Mouse (Mus musculus): ENCODE results near the gene Parvb. TPM values are rescaled to one million over a fixed set of nuclear protein-coding genes. Genes with fewer than 3 reads are reported as not detected.
A peak's percentile ranks its signal among the peaks of the same experiment; 100 is the strongest.

Gene Parvb
- total and polyA plus RNA-seq, 3 experiments = 0.04 to 2.3 TPM; not detected in 1

- Histone ChIP-seq H3K36me3 (replicated peaks in 1 of 2; ENCODE audit: control insufficient read depth in 1 of 2, insufficient read depth in 1 of 2, low read length in 1 of 2) (no peaks in the 10 kb centered on the region), H3K9ac (ENCODE audit: insufficient read depth, low read depth) (peak overlapping the region; percentile 29; the same call in 1 of the 2 replicates), H3K4me2 (ENCODE audit: insufficient read depth, low read depth, poor library complexity, severe bottlenecking) (peak overlapping the region; percentile 85), H3K27ac (ENCODE audit: insufficient read depth, low read depth) (peak overlapping the region; percentile 72), H3K27me3 (replicated peaks) (no peaks in the 10 kb centered on the region), H3K79me2 (replicated peaks; ENCODE audit: control insufficient read depth, extremely low read depth, insufficient read depth, poor library complexity, severe bottlenecking) (no peaks in the 10 kb centered on the region), H3K4me3 (replicated peaks in 1 of 3; ENCODE audit: low read depth in 2 of 3, low read length in 2 of 3, poor library complexity in 1 of 3) (peak overlapping the region in 2 of 3 experiments; percentile 7 to 37), H3K4me1 (ENCODE audit: control insufficient read depth in 1 of 2, insufficient read depth in 2 of 2) (peaks cover 27 to 37% of the 10 kb centered on the region in 2 experiments), H3K9me3 (replicated peaks; ENCODE audit: low read length) (peaks cover 3% of the 10 kb centered on the region)
- peak; percentile 70 for DNase-seq (ENCODE audit: extremely low read depth)
- TF ChIP-seq ZMIZ1 (IDR thresholded peaks at IDR 0.05; ENCODE audit: low read depth, low read length) (peak; percentile 28; the same call in 1 of the 2 replicates), CHD2 (IDR thresholded peaks at IDR 0.05; ENCODE audit: low read length) (peak; percentile 81), MEF2A (IDR thresholded peaks at IDR 0.05; ENCODE audit: borderline replicate concordance, low read depth, low read length) (peak; percentile 9; the same call in 1 of the 2 replicates), TCF12 (IDR thresholded peaks at IDR 0.05; ENCODE audit: low read depth, low read length) (peak; percentile 51), SIN3A (IDR thresholded peaks at IDR 0.05; ENCODE audit: low read length) (no peak; the same call in 1 of the 2 replicates), TBP (conservative IDR thresholded peaks at IDR 0.05; ENCODE audit: low read depth, low read length) (no peak), ZKSCAN1 (IDR thresholded peaks at IDR 0.05; ENCODE audit: borderline replicate concordance, low read depth, low read length) (no peak), IRF4 (IDR thresholded peaks at IDR 0.05; ENCODE audit: low read depth, low read length) (peak; percentile 56; the same call in 1 of the 2 replicates), POLR2A (IDR thresholded peaks at IDR 0.05; ENCODE audit: low read depth, low read length) (no peak), JUN (IDR thresholded peaks at IDR 0.05; ENCODE audit: insufficient read depth, low read depth, low read length) (no peak)
- dilution Hi-C loops (cut with MboI; ENCODE audit: extremely low pct_ligation_motif_present, extremely low pct_unique_long_range_greater_than_20kb, low sequenced_read_pairs) = no loop called here
- in situ Hi-C loops (cut with MboI; ENCODE audit: low pct_ligation_motif_present, low pct_unique_long_range_greater_than_20kb, low sequenced_read_pairs) = no loop called here
Measured at GRCm38 (mm10) chr15:84312878-84313565, 81.2 kb downstream of the Parvb start.

GRCm38 (mm10) chr15:84313566-84313878, 81.7 kb downstream of the Parvb start:
- Histone ChIP-seq H3K27me3 (replicated peaks) (no peaks in the 10 kb centered on the region), H3K79me2 (replicated peaks; ENCODE audit: control insufficient read depth, extremely low read depth, insufficient read depth, poor library complexity, severe bottlenecking) (no peaks in the 10 kb centered on the region), H3K4me3 (replicated peaks in 1 of 3; ENCODE audit: low read depth in 2 of 3, low read length in 2 of 3, poor library complexity in 1 of 3) (peak overlapping the region in 1 of 3 experiments; percentile 37), H3K9me3 (replicated peaks; ENCODE audit: low read length) (peaks cover 3% of the 10 kb centered on the region), H3K36me3 (replicated peaks in 1 of 2; ENCODE audit: control insufficient read depth in 1 of 2, insufficient read depth in 1 of 2, low read length in 1 of 2) (no peaks in the 10 kb centered on the region), H3K9ac (ENCODE audit: insufficient read depth, low read depth) (peak overlapping the region; percentile 29; the same call in 1 of the 2 replicates), H3K4me2 (ENCODE audit: insufficient read depth, low read depth, poor library complexity, severe bottlenecking) (peak overlapping the region; percentile 85), H3K27ac (ENCODE audit: insufficient read depth, low read depth) (peak overlapping the region; percentile 72), H3K4me1 (ENCODE audit: control insufficient read depth in 1 of 2, insufficient read depth in 2 of 2) (peaks cover 27 to 37% of the 10 kb centered on the region in 2 experiments)
- dilution Hi-C loops (cut with MboI; ENCODE audit: extremely low pct_ligation_motif_present, extremely low pct_unique_long_range_greater_than_20kb, low sequenced_read_pairs) (no loop called here), in situ Hi-C loops (cut with MboI; ENCODE audit: low pct_ligation_motif_present, low pct_unique_long_range_greater_than_20kb, low sequenced_read_pairs) (no loop called here)
- peak; percentile 86 for DNase-seq (ENCODE audit: extremely low read depth)
- TF ChIP-seq MEF2A (IDR thresholded peaks at IDR 0.05; ENCODE audit: borderline replicate concordance, low read depth, low read length) (no peak), JUN (IDR thresholded peaks at IDR 0.05; ENCODE audit: insufficient read depth, low read depth, low read length) (no peak), CHD1 (IDR thresholded peaks at IDR 0.05; ENCODE audit: low read depth, low read length) (no peak), ZC3H11A (IDR thresholded peaks at IDR 0.05; ENCODE audit: low read depth, low read length) (no peak), E2F4 (IDR thresholded peaks at IDR 0.05; ENCODE audit: insufficient replicate concordance, low read depth, low read length) (no peak), HCFC1 (IDR thresholded peaks at IDR 0.05; ENCODE audit: low read depth, low read length) (no peak), USF2 (conservative IDR thresholded peaks at IDR 0.05; ENCODE audit: low read depth, low read length) (no peak), MAFK (IDR thresholded peaks at IDR 0.05; ENCODE audit: insufficient replicate concordance, low read length) (no peak), POLR2AphosphoS2 (IDR thresholded peaks at IDR 0.05; ENCODE audit: low read depth, low read length) (no peak), BHLHE40 (IDR thresholded peaks at IDR 0.05; ENCODE audit: low read depth, low read length) (0 out of 2 replicates have a peak, but pooled peaks have one; percentile 10), USF1 (IDR thresholded peaks at IDR 0.05; ENCODE audit: low read depth, low read length) (no peak), RAD21 (IDR thresholded peaks at IDR 0.05; ENCODE audit: low read depth, low read length) (no peak), ZKSCAN1 (IDR thresholded peaks at IDR 0.05; ENCODE audit: borderline replicate concordance, low read depth, low read length) (no peak), POLR2A (IDR thresholded peaks at IDR 0.05; ENCODE audit: low read depth, low read length) (peak; percentile 73), EP300 (IDR thresholded peaks at IDR 0.05; ENCODE audit: low read length) (no peak), ZNF384 (IDR thresholded peaks at IDR 0.05; ENCODE audit: low read depth, low read length) (no peak), RCOR1 (conservative IDR thresholded peaks at IDR 0.05; ENCODE audit: low read depth, low read length) (no peak), ELF1 (IDR thresholded peaks at IDR 0.05; ENCODE audit: low read depth, low read length) (no peak), UBTF (IDR thresholded peaks at IDR 0.05; ENCODE audit: low read depth, low read length) (no peak), GABPA (IDR thresholded peaks at IDR 0.05; ENCODE audit: insufficient replicate concordance, low read depth, low read length) (no peak), NELFE (IDR thresholded peaks at IDR 0.05; ENCODE audit: low read depth, low read length) (peak; percentile 74), MXI1 (IDR thresholded peaks at IDR 0.05; ENCODE audit: low read depth, low read length) (no peak), TBP (conservative IDR thresholded peaks at IDR 0.05; ENCODE audit: low read depth, low read length) (0 out of 2 replicates have a peak, but pooled peaks have one; percentile 56), JUND (conservative IDR thresholded peaks at IDR 0.05; ENCODE audit: low read depth, low read length) (no peak), ZMIZ1 (IDR thresholded peaks at IDR 0.05; ENCODE audit: low read depth, low read length) (no peak), CTCF (conservative IDR thresholded peaks at IDR 0.05 in 1 of 2, IDR thresholded peaks at IDR 0.05 in 1 of 2; ENCODE audit: low read depth in 2 of 2, low read length in 2 of 2) (no peak)

Measured in CH12.LX (cell line).